Mouse (Mus musculus) left cerebral cortex, postnatal 14 days (tissue): ENCODE results near the gene Slit3. TPM values are rescaled to one million over a fixed set of nuclear protein-coding genes. Genes with fewer than 3 reads are reported as not detected.
A peak's percentile ranks its signal among the peaks of the same experiment; 100 is the strongest.

Experiments used
- DNase-seq, 2 experiments: peaks; one replicate each; pipeline ENCODE4 v3.0.0; 2021 to 2022; ENCODE audit warnings: low spot score in 2 of 2, mixed read lengths in 1 of 2
- intact Hi-C: fragments of 180-260 bp; cut with DNase I; formaldehyde crosslinking; loops from one replicate; pipeline ENCODE4 v1.15.1; 2025
- long read RNA-seq, 2 experiments: library from polyadenylated mRNA; stranded (forward); transcript quantifications; one replicate each; pipeline ENCODE4 v2.0.0; 2021
- total RNA-seq, 2 experiments: library from RNA; stranded (reverse); gene quantifications; 2 replicates each; pipeline ENCODE4 v1.2.3; 2021

The Slit3 gene
- total RNA-seq = 10 to 100 TPM; 58.3 to 58.6 TPM
- long read RNA-seq, experiment 1, partial matches to known transcripts = 10 of 14 reads
- long read RNA-seq, experiment 1, other reads (novel, unspliced or antisense) = 4 of 14 reads
- long read RNA-seq, experiment 2, partial matches to known transcripts = 5 of 8 reads
- long read RNA-seq, experiment 2, other reads (novel, unspliced or antisense) = 3 of 8 reads

DNA sequence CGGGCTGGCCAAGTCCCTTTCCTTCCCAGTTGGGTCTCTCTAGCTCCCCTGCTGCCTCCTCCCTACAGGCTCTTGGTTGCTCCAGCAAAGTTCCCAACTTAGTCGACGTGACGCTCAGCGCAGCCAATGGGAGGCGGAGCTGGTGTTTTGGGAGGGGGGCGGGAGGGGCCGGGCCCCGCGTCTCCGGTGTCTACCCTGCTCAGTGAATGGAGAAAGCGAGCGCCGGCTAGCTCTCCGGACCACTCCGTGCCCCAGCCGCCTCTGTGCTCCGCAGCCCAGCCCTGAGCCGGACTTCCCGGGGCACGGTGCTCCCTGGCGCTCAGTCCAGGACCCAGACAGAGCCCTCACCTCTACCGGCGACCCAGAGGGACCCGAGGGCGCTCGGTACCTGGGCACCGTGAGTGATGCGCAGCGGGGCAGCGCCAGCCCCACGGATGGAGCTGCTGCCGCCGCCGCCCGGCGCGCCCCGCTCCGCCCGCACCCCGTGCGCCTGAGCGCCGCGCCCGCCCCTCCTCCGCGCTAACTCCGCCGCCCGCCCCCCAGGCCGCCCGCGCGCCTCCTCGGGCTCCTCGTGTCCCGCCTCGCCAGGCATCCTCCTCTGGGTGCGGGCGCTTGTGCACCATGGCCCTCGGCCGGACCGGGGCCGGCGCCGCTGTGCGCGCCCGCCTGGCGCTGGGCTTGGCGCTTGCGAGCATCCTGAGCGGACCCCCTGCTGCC, at the start of gene Slit3:
TSS of gene Slit3 (plus strand) at position 331 of the 717 bp plus-strand sequence.
- peak in 1 of 2 experiments; percentile 45 for DNase-seq
- intact Hi-C loops = loop anchor here (5.0 kb wide), 3 partner anchors 56 to 156 kb away; no protein-coding TSS in a partner anchor

- intact Hi-C loops = no loop called here
- no peak for DNase-seq
Measured at GRCm38 (mm10) chr11:35071451-35071850, 49.6 kb upstream of the Slit3 start.

GRCm38 (mm10) chr11:35075411-35075810, 45.6 kb upstream of the Slit3 start:
- intact Hi-C loops = no loop called here
- DNase-seq = no peak

- no peak for DNase-seq
- intact Hi-C loops = no loop called here
Measured at GRCm38 (mm10) chr11:35080451-35081125, 40.4 kb upstream of the Slit3 start.

GRCm38 (mm10) chr11:35082297-35082696, 38.7 kb upstream of the Slit3 start:
- intact Hi-C loops = no loop called here

DNA sequence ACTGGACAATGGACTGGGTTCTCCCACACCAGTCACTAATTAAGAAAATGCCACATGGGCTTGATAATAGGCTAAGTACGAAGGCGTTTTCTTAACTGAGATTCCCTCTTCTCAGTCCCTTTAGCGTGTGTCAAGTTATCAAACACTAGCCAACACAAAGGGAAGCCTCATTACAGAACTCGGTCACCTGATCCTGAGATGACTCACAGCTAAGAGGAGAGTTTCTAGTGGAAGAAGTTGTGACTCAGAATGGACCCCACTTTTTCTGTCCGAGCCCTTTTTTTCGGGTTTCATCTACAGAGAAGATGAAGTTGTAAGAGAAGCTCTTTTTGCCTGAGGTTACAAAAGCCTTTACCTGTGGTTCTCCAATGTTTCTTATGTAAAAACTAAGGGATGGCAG, 38.0 kb upstream of the Slit3 start:
- DNase-seq = no peak
- intact Hi-C loops = no loop called here

More at GRCm38 (mm10) chr11:35082297-35082696, 38.7 kb upstream of the Slit3 start:
- no peak for DNase-seq

DNA sequence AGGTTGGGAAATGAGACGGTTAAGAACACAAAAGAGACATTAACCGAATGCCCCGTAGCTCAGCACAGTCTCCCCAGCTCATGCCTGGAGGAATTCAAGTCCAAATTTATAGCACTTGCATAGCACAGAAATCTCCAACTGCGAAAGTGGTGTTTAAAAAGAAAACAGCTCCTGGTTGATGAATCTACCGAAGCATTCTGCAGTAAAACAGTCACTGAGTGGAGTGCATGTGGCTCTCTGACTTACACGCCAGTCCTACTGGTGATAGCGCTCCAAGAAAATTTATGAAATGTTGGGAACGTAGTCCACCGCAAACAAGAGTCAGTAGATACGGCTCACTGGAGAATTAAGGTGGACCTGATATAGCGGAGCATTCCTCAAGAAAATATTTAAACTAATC, 35.7 kb upstream of the Slit3 start:
- intact Hi-C loops = no loop called here
- no peak for DNase-seq

DNA sequence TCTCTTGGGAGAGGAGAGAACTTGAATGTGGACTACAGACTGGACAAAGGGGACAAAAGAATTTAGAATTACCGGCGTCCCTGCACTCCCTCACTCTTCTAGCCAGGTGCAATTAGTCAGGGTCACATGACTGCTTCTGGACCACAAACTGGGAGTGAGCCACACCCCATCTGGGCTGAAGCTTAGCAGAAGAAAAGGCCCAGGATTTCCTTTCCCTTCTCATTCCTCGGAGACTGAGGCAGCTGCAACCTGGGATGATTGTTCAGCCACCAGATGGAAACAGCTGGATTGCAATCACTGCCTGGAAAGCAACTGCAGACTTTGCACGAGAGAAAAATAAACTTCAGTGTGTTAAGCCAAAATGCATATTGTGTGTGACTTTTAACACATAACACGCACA, 35.0 kb upstream of the Slit3 start:
- intact Hi-C loops = no loop called here
- no peak for DNase-seq

DNA sequence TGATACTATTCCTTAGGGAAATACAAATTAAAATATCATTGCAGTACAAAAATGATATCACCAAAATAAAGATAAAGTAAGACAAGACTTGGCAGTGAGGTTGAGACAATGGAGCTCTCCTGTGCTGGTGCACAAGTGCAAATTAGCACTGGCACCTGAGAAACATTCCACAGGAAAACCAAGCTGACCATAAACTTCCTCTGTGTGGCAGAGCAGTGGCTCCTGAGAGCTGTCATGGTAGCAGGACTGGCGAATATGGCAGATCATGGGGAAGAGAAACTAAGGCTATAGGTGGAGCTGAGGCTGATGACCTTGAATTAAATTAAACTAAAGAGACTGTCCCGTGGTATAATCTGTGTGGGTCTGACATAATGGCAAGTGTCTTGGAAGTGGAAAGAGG, 33.6 kb upstream of the Slit3 start:
- intact Hi-C loops = no loop called here
- DNase-seq = no peak

DNA sequence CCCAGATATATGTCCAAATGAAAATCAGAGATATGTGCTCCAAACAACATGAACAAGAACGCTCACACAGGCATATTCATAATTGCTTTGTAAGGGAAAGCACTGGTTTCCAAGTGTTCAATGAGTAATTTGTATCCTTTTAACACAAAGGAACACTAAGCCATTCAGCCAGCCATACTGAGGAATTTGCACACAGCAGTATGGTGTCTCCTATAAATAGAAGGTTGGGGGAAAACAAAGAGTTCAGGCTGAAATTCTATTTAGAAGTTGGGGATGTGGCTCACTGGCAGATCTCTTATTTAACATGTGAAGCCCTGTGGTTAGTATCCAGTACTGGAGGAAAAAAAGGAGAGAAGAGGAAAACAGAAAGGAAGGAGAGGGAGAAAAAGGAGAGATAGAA, 32.9 kb upstream of the Slit3 start:
- no peak for DNase-seq
- intact Hi-C loops = no loop called here

GRCm38 (mm10) chr11:35090629-35091335, 30.2 kb upstream of the Slit3 start:
- no peak for DNase-seq
- intact Hi-C loops = no loop called here

DNA sequence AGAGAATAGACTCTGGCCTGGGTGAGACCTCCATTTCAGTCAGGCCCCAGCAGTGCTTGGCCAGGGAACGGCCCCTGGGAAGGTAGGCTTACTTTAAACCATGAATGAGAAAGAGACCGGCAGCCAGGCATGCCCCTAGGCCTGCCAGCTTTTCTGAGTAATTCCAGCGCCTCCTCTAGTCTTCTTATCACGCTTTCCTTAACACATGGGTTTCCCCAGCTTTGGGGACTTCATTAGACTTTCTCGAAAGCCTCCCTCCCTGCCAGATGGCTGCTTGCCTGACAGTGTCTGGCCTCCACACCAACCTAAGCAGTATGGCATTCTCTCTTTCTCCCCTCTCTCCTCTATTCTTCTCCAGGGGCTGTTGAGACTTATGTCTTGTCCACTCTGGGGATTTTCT, 24.5 kb upstream of the Slit3 start:
- intact Hi-C loops = no loop called here
- peak in 1 of 2 experiments; percentile 5 for DNase-seq

DNA sequence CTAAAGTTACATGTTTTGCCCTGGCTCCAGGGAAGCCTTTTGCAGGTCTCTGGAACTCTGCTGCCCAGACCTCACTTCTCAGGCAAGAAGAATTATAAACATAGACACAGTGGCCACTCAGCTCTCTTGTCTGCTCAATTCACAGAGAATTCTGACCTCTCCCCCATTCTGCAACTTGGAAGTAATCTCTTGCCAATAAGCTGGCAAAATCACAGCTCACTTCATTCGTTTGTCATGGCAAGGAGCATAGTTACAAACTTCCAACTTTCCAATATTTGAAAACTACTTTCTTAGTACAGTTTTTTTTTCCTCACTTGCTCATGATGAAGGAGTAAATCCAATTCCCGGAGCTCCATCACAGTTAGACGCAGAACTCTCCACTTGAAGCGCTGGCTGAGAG, 11.2 kb upstream of the Slit3 start:
- no peak for DNase-seq
- intact Hi-C loops = no loop called here

GRCm38 (mm10) chr11:35110784-35111183, 10.2 kb upstream of the Slit3 start:
- intact Hi-C loops = no loop called here
- DNase-seq = no peak

GRCm38 (mm10) chr11:35113290-35113689, 7.7 kb upstream of the Slit3 start:
- intact Hi-C loops = no loop called here
- no peak for DNase-seq

DNA sequence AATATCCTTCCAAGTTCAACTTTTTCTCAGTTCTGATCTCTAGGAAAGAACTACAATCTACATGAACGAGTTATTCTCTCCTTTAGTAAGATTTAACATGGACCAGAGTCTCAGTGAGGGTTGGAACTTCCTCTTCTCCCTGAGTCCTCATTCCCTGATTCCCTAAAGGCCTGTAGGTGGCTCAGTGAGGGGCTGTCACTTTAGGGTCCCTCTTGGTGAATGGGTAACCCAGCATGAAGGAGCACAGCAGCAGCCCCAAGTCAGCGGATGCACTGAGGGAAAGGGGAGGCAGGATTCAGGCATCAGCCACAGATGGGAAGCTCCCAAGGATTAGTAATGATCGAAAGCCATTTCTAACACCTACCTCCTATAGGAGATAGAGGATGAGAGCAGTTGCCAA, 4.6 kb upstream of the Slit3 start:
- DNase-seq = no peak
- intact Hi-C loops = no loop called here

DNA sequence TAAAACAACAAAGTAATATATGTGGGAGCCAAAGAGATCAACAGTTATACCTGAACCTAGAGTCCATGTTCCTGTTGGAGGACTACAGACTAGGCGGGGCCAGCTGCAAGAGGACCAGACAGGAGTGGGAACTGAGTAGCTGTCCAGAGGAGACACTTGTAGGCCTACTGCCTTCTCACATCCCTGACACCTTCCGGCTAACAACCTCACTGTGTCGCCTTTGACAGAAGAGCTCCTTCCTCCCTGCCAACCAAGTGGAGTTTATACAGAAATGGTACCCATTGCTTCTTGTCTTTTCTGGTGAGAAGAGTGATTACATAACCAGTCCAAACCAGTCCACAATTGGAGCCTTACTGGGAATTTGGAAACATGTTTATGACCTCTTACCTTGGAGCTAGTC, 3.2 kb upstream of the Slit3 start:
- intact Hi-C loops = loop anchor here (2.0 kb wide), 1 partner anchor 237 kb away; no protein-coding TSS in a partner anchor
- no peak for DNase-seq

- no peak for DNase-seq
- intact Hi-C loops = loop anchor here (1.0 to 2.0 kb wide), 2 partner anchors 238 to 289 kb away; no protein-coding TSS in a partner anchor
Measured at GRCm38 (mm10) chr11:35118731-35119130, 2.3 kb upstream of the Slit3 start.

DNA sequence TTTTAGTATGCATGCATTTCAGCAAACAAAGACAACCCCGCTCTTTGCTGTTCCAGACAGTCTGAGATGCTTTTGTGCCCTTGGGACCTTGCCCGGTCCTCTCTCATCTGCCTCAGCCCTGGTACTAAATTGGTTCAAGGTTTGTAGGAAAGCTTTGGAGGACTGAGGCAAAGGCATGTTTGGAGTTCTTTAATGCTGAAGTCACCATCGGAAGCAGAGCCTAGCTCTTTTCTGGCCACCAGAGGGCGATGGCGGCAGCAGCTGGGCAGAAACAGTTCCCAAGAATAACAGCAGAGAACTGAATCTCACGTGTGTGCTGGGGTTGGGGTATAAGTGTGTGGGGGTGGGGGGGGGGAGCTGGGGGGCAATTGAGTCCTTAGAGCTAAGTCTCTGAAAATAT, 1.7 kb upstream of the Slit3 start:
- DNase-seq = peak; percentile 83 to 86
- intact Hi-C loops = loop anchor here (1.0 to 2.0 kb wide), 2 partner anchors 239 to 288 kb away; no protein-coding TSS in a partner anchor

DNA sequence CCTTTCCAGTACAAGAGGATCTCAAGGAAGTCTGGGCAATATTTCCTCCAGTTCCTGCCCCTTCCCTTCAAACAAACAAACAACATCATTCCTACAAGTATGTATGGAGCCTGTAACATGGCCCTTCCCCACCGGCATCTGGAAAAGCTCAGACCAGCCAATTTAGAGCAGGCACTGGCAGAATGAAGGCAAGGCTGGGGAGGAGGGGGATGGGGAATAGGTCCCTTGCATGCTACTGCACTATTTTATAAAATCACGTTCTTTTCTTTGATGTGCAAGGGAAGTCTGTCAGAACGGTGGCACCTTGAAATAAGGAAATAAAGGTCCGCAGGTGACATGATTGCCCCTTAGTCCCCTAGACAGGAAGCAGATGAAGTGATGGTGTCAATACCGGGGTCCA, 948 bp upstream of the Slit3 start:
- intact Hi-C loops = loop anchor here (5.0 kb wide), 3 partner anchors 57 to 157 kb away; no protein-coding TSS in a partner anchor
- no peak for DNase-seq
